Mouse (Mus musculus) ES-Bruce4 (cell line): ENCODE data around the gene Nudt3.

Experiments used
- CTCF ChIP-seq: IDR thresholded peaks from one replicate; pipeline ENCODE4 v1.8.1; 2011; ENCODE audit warnings: low read depth, low read length
- EP300 ChIP-seq: IDR thresholded peaks from 2 replicates; pipeline ENCODE4 v1.6.1; 2011; ENCODE audit warnings: low read depth, low read length; ENCODE audit not compliant: insufficient read depth
- POLR2A ChIP-seq: IDR thresholded peaks from one replicate; pipeline ENCODE4 v1.8.1; 2011; ENCODE audit warnings: low read length; ENCODE audit not compliant: insufficient read depth

DNA sequence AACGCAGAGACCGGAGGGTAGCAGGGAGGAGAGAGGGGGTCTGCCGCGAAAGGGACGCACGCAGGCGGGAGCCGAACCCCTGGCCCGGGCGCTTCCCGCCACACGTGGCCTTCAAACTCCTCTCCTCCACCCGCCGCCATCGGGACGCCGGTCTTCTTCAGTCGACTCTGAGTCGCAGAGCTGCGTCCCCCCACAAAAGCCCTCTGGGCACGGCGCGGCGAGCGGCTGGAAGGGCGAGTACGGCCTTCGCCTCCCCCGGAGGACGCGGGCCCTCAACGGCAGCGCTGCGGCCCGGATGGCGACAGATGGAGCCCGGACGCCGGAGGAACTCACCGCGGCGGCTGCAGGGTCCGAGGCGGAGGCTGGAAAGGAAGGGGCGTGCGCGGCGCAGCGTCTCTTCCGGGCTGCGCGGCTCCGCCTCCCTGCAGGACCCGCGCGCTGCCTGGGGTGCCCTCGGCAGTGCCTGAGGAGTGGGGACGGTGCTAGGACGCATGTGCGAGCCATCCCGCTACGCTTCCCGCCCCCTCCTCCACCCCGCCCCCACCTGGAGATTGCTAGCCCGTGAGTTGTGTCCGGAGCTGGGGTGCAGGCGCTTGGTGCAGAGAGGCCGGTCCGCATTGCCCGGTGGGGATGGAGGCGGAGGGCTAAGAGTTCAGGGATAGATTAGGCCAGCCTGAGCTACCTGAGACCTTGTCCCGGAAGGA lies 11.7 kb upstream of the Nudt3 start, which contains the start of gene RPS10-NUDT3:
- TF ChIP-seq CTCF (no peak), POLR2A (peak; percentile 58), EP300 (peak; percentile 5; the same call in 1 of the 2 replicates)
